Mouse (Mus musculus) neural tube, embryonic 14.5 days (tissue): ENCODE results near the gene Acot6. TPM values are rescaled to one million over a fixed set of nuclear protein-coding genes. Genes with fewer than 3 reads are reported as not detected.
"Not testable (repeated sequence)": the region's sequence is repeated elsewhere in the genome, so short reads cannot be mapped to it uniquely, and the experiment has no call there.

Experiments
- ATAC-seq: fragments of 200-750 bp; cut with Nextera tagmentation; 2 replicates; pipeline ENCODE4 v1.8.0; 2017; ENCODE audit warnings: low read depth, mild to moderate bottlenecking, moderate TSS enrichment, moderate library complexity
- H3K27ac ChIP-seq: fragments of 300-500 bp; sonication (generic); 2 replicates; pipeline ENCODE4 v1.5.1; 2014; ENCODE audit warnings: low read depth, mild to moderate bottlenecking, control low read depth, low read length, moderate library complexity, mixed read lengths
- H3K27me3 ChIP-seq: fragments of 300-500 bp; sonication (generic); 2 replicates; pipeline ENCODE4 v1.6.1; 2014; ENCODE audit warnings: low read length; ENCODE audit not compliant: control insufficient read depth, insufficient read depth
- H3K36me3 ChIP-seq: fragments of 300-500 bp; sonication (generic); 2 replicates; pipeline ENCODE4 v1.6.1; 2014; ENCODE audit warnings: low read length, mixed read lengths; ENCODE audit not compliant: control insufficient read depth, insufficient read depth
- H3K4me1 ChIP-seq: fragments of 300-500 bp; sonication (generic); 2 replicates; pipeline ENCODE4 v1.6.1; 2014; ENCODE audit warnings: low read length; ENCODE audit not compliant: control insufficient read depth, insufficient read depth
- H3K4me2 ChIP-seq: fragments of 300-500 bp; sonication (generic); 2 replicates; pipeline ENCODE4 v1.6.1; 2014; ENCODE audit warnings: mild to moderate bottlenecking, low read depth, low read length, control low read depth
- H3K4me3 ChIP-seq: fragments of 300-500 bp; sonication (generic); 2 replicates; pipeline ENCODE4 v1.5.1; 2014; ENCODE audit warnings: low read depth, low read length, control low read depth, mixed read lengths
- H3K9ac ChIP-seq: fragments of 300-500 bp; sonication (generic); replicated peaks from 2 replicates; pipeline ENCODE4 v1.6.1; 2014; ENCODE audit warnings: low read depth, mild to moderate bottlenecking, control low read depth, low read length, mixed read lengths
- H3K9me3 ChIP-seq: fragments of 300-500 bp; sonication (generic); 2 replicates; pipeline ENCODE4 v1.6.1; 2016; ENCODE audit warnings: low read length; ENCODE audit not compliant: control insufficient read depth
- WGBS: fragments of 180-500 bp; shearing (Covaris S2); extraction: QIAGEN DNeasy Blood & Tissue Kit; methylation state at CpG from one replicate; pipeline ENCODE4 v1.1.7; 2014; 5-methylcytosine and 5-hydroxymethylcytosine counted together
- polyA plus RNA-seq: library from polyadenylated mRNA; unstranded; fragments of >200 nt; fragmentation: Nextera tagmentation; extraction: Ambion mirVana; gene quantifications from 2 replicates; pipeline ENCODE4 v1.2.1, GENCODE M21; 2014

Acot6 gene
- polyA plus RNA-seq = 1.3 and 1.9 TPM in 2 replicates

- under 1% methylated on average over 53 of the region's 80 CpGs for WGBS
- not testable (repeated sequence) for H3K4me1 ChIP-seq
Measured at GRCm38 (mm10) chr12:84100604-84101492, at the start of gene Acot6. TSS of gene Acot6 (plus strand) at chr12:84100654.

GRCm38 (mm10) chr12:84050744-84051143 is 49.7 kb upstream of the Acot6 start:
- H3K4me3 ChIP-seq, H3K27ac ChIP-seq, H3K4me1 ChIP-seq, H3K27me3 ChIP-seq, ATAC-seq, H3K9me3 ChIP-seq, H3K36me3 ChIP-seq, H3K4me2 ChIP-seq, H3K9ac ChIP-seq: not testable (repeated sequence)
- 79% methylated on average over 5 of the region's 5 CpGs for WGBS

More at GRCm38 (mm10) chr12:84100604-84101492, at the start of gene Acot6:
- Histone ChIP-seq H3K4me2 (peak within 1 kb of the TSS; percentile 60), H3K9ac (peak within 1 kb of the TSS; percentile 57), H3K4me3 (peak within 1 kb of the TSS; percentile 45)
- H3K27ac ChIP-seq, H3K27me3 ChIP-seq, H3K36me3 ChIP-seq, H3K9me3 ChIP-seq: not testable (repeated sequence)
- peak; percentile 75; the same call in 1 of the 2 replicates for ATAC-seq

- Histone ChIP-seq H3K9ac (no peak within 1 kb of the TSS), H3K4me2 (peak within 1 kb of the TSS; percentile 56), H3K36me3 (no peaks in the 10 kb centered on the region), H3K27ac (no peak within 1 kb of the TSS), H3K4me3 (no peak within 1 kb of the TSS; the same call in 1 of the 2 replicates), H3K4me1 (no peaks in the 10 kb centered on the region), H3K27me3 (peaks cover 7% of the 10 kb centered on the region; the same call in 1 of the 2 replicates), H3K9me3 (0 out of 2 replicates have a peak, but pooled peaks cover 3% of the 10 kb centered on the region)
- no peak for ATAC-seq
- WGBS = 76% methylated on average over 5 of the region's 5 CpGs
Measured at GRCm38 (mm10) chr12:84051937-84052474, 48.4 kb upstream of the Acot6 start, which contains the start of gene Acot3. TSS of gene Acot3 (plus strand) at chr12:84052144.

- Histone ChIP-seq H3K4me3 (no peak overlapping the region; the same call in 1 of the 2 replicates), H3K36me3 (no peaks in the 10 kb centered on the region)
- WGBS = 90% methylated on average over 7 of the region's 7 CpGs
Measured at GRCm38 (mm10) chr12:84052609-84053008, 47.8 kb upstream of the Acot6 start.

GRCm38 (mm10) chr12:84053173-84053572 is 47.3 kb upstream of the Acot6 start:
- H3K9me3 ChIP-seq = no peaks in the 10 kb centered on the region
- peak overlapping the region; percentile 36 for H3K4me3 ChIP-seq
- no peak for ATAC-seq
- H3K4me2 ChIP-seq = peak overlapping the region; percentile 56
- H3K9ac ChIP-seq = peak overlapping the region; percentile 32; the same call in 1 of the 2 replicates
- no peaks in the 10 kb centered on the region for H3K36me3 ChIP-seq
- no peaks in the 10 kb centered on the region for H3K4me1 ChIP-seq
- WGBS = 13% methylated on average over 15 of the region's 16 CpGs
- H3K27me3 ChIP-seq = peaks cover 7% of the 10 kb centered on the region; the same call in 1 of the 2 replicates
- H3K27ac ChIP-seq = no peak overlapping the region

More at GRCm38 (mm10) chr12:84052609-84053008, 47.8 kb upstream of the Acot6 start:
- H3K9ac ChIP-seq = no peak overlapping the region
- H3K9me3 ChIP-seq = 0 out of 2 replicates have a peak, but pooled peaks cover under 1% of the 10 kb centered on the region
- no peak overlapping the region for H3K4me2 ChIP-seq
- no peaks in the 10 kb centered on the region for H3K4me1 ChIP-seq
- no peak for ATAC-seq
- H3K27me3 ChIP-seq = peaks cover 7% of the 10 kb centered on the region; the same call in 1 of the 2 replicates
- H3K27ac ChIP-seq = no peak overlapping the region

GRCm38 (mm10) chr12:84053679-84054391 is 46.6 kb upstream of the Acot6 start:
- H3K27ac ChIP-seq = no peak overlapping the region
- peak overlapping the region; percentile 36 for H3K4me3 ChIP-seq
- WGBS = 3% methylated on average over 35 of the region's 46 CpGs
- no peaks in the 10 kb centered on the region for H3K9me3 ChIP-seq
- H3K9ac ChIP-seq = peak overlapping the region; percentile 32; the same call in 1 of the 2 replicates
- ATAC-seq = no peak
- H3K4me1 ChIP-seq = no peaks in the 10 kb centered on the region
- H3K27me3 ChIP-seq = peaks cover 7% of the 10 kb centered on the region; the same call in 1 of the 2 replicates
- H3K4me2 ChIP-seq = peak overlapping the region; percentile 56
- H3K36me3 ChIP-seq = no peaks in the 10 kb centered on the region

GRCm38 (mm10) chr12:84060946-84061345 is 39.5 kb upstream of the Acot6 start:
- ATAC-seq = no peak
- no peaks in the 10 kb centered on the region for H3K4me1 ChIP-seq
- WGBS = 47% methylated on average over 2 of the region's 2 CpGs
- H3K4me2 ChIP-seq = no peak overlapping the region
- H3K27me3 ChIP-seq = no peaks in the 10 kb centered on the region
- H3K36me3 ChIP-seq = no peaks in the 10 kb centered on the region
- H3K27ac ChIP-seq = no peak overlapping the region
- H3K9ac ChIP-seq = no peak overlapping the region
- no peaks in the 10 kb centered on the region for H3K9me3 ChIP-seq
- H3K4me3 ChIP-seq = no peak overlapping the region

- 96% methylated on average over 20 of the region's 20 CpGs for WGBS
- no peak overlapping the region for H3K4me2 ChIP-seq
- H3K9me3 ChIP-seq = no peaks in the 10 kb centered on the region
- H3K27ac ChIP-seq = no peak overlapping the region
- H3K27me3 ChIP-seq = no peaks in the 10 kb centered on the region
- H3K36me3 ChIP-seq = no peaks in the 10 kb centered on the region
- no peak overlapping the region for H3K9ac ChIP-seq
- H3K4me3 ChIP-seq = no peak overlapping the region
- ATAC-seq = no peak
- H3K4me1 ChIP-seq = no peaks in the 10 kb centered on the region
Measured at GRCm38 (mm10) chr12:84062336-84062735, 38.1 kb upstream of the Acot6 start.
